Mouse (Mus musculus) kidney, postnatal 0 days (tissue): ENCODE measurements around the gene Ccdc65. TPM values are rescaled to one million over a fixed set of nuclear protein-coding genes. Genes with fewer than 3 reads are reported as not detected.
A peak's percentile ranks its signal among the peaks of the same experiment; 100 is the strongest.

Experiments used
- ATAC-seq: fragments of 200-750 bp; cut with Nextera tagmentation; replicated peaks from 2 replicates; pipeline ENCODE4 v1.8.0; 2017; ENCODE audit warnings: low read depth, moderate number of reproducible peaks, moderate TSS enrichment, moderate library complexity; ENCODE audit not compliant: low FRiP score
- DNase-seq: peaks from one replicate; pipeline ENCODE4 v3.0.0-alpha.2; 2016; ENCODE audit warnings: low spot score
- H3K27ac ChIP-seq: fragments of 300-500 bp; sonication (generic); 2 replicates; pipeline ENCODE4 v1.5.1; 2014; ENCODE audit warnings: mild to moderate bottlenecking
- H3K27me3 ChIP-seq: fragments of 300-500 bp; sonication (generic); 2 replicates; pipeline ENCODE4 v1.6.1; 2014; ENCODE audit warnings: low read length, mixed read lengths; ENCODE audit not compliant: insufficient read depth
- H3K36me3 ChIP-seq: fragments of 300-500 bp; sonication (generic); 2 replicates; pipeline ENCODE4 v1.6.1; 2014; ENCODE audit warnings: low read length, mixed read lengths; ENCODE audit not compliant: insufficient read depth
- H3K4me1 ChIP-seq: fragments of 300-500 bp; sonication (generic); replicated peaks from 2 replicates; pipeline ENCODE4 v1.6.1; 2014; ENCODE audit warnings: antibody characterized with exemption, low read length, mixed read lengths; ENCODE audit not compliant: insufficient read depth
- H3K4me2 ChIP-seq: fragments of 300-500 bp; sonication (generic); 2 replicates; pipeline ENCODE4 v1.6.1; 2014; ENCODE audit warnings: mild to moderate bottlenecking, low read length, moderate library complexity, mixed read lengths
- H3K4me3 ChIP-seq: fragments of 300-500 bp; sonication (generic); replicated peaks from 2 replicates; pipeline ENCODE4 v1.5.1; 2014; ENCODE audit warnings: low read depth, low read length
- H3K9ac ChIP-seq: fragments of 300-500 bp; sonication (generic); 2 replicates; pipeline ENCODE4 v1.6.1; 2014; ENCODE audit warnings: low read depth, low read length
- H3K9me3 ChIP-seq: fragments of 300-500 bp; sonication (generic); replicated peaks from 2 replicates; pipeline ENCODE4 v1.6.1; 2016; ENCODE audit warnings: low read length, inconsistent platforms, mixed read lengths
- CTCF ChIP-seq: IDR thresholded peaks from 2 replicates; pipeline ENCODE4 v1.5.1; 2016; ENCODE audit warnings: antibody characterized with exemption, low read depth, mild to moderate bottlenecking, moderate library complexity
- WGBS: fragments of 180-500 bp; shearing (Covaris S2); extraction: QIAGEN DNeasy Blood & Tissue Kit; methylation state at CpG from one replicate; pipeline ENCODE4 v1.1.7; 2014; 5-methylcytosine and 5-hydroxymethylcytosine counted together
- polyA plus RNA-seq: library from polyadenylated mRNA; unstranded; fragments of >200 nt; fragmentation: Nextera tagmentation; extraction: Ambion mirVana; gene quantifications from 2 replicates; pipeline ENCODE4 v1.2.1, GENCODE M21; 2015

Gene Ccdc65
- polyA plus RNA-seq, 1 experiment from 2014 or later: 0.74 TPM

- TF ChIP-seq CTCF: no peak
- Histone ChIP-seq H3K36me3 (no peaks in the 10 kb centered on the region), H3K4me1 (peaks cover 10% of the 10 kb centered on the region; the same call in 1 of the 2 replicates), H3K9me3 (no peaks in the 10 kb centered on the region), H3K4me2 (peak overlapping the region; percentile 68), H3K27ac (no peak overlapping the region), H3K27me3 (peaks cover 52% of the 10 kb centered on the region), H3K4me3 (peak overlapping the region; percentile 29), H3K9ac (peak overlapping the region; percentile 50)
- ATAC-seq (no peak), DNase-seq (peak; percentile 37)
- 2% methylated on average over 36 of the region's 36 CpGs for WGBS
Measured at GRCm38 (mm10) chr15:98772511-98773211, 64.7 kb downstream of the Ccdc65 start.

Other genes with a start within 250 kb of the Ccdc65 start
- gene OR5BS1P, start 238.3 kb upstream of the Ccdc65 start, polyA plus RNA-seq: not detected in 2 replicates
- gene Lalba, start 225.5 kb upstream of the Ccdc65 start, polyA plus RNA-seq: 0.24 and 0.30 TPM in 2 replicates
- not detected in 2 replicates for gene Olfr279, start 215.8 kb upstream of the Ccdc65 start, polyA plus RNA-seq
- 87.1 and 96.3 TPM in 2 replicates for gene Kansl2, start 173.9 kb upstream of the Ccdc65 start, polyA plus RNA-seq
- 42.3 and 46.2 TPM in 2 replicates for gene Ccnt1, start 137.3 kb upstream of the Ccdc65 start, polyA plus RNA-seq
- gene 4930415O20Rik, start 137.2 kb upstream of the Ccdc65 start, polyA plus RNA-seq: 0.30 and 0.62 TPM in 2 replicates
- gene Adcy6, start 98.1 kb upstream of the Ccdc65 start, polyA plus RNA-seq: 16.8 and 17.0 TPM in 2 replicates
- gene Cacnb3, start 77.4 kb upstream of the Ccdc65 start, polyA plus RNA-seq: 19.8 and 22.4 TPM in 2 replicates
- 14.6 and 17.6 TPM in 2 replicates for gene Ddx23, start 45.3 kb upstream of the Ccdc65 start, polyA plus RNA-seq
- gene Rnd1, start 30.7 kb upstream of the Ccdc65 start, polyA plus RNA-seq: 0.50 and 0.66 TPM in 2 replicates
- 34.4 and 34.6 TPM in 2 replicates for gene Fkbp11, start 20.0 kb downstream of the Ccdc65 start, polyA plus RNA-seq
- gene Arf3, start 55.0 kb downstream of the Ccdc65 start, polyA plus RNA-seq: 39.0 and 39.6 TPM in 2 replicates
- not detected in 2 replicates for gene Wnt10b, start 69.9 kb downstream of the Ccdc65 start, polyA plus RNA-seq
- gene Wnt1, start 81.7 kb downstream of the Ccdc65 start, polyA plus RNA-seq: not detected in 2 replicates
- gene Ddn, start 101.3 kb downstream of the Ccdc65 start, polyA plus RNA-seq: 4.4 and 6.1 TPM in 2 replicates
- 83.1 and 94.5 TPM in 2 replicates for gene Prkag1, start 123.3 kb downstream of the Ccdc65 start, polyA plus RNA-seq
- gene Kmt2d, start 163.0 kb downstream of the Ccdc65 start, polyA plus RNA-seq: 6.4 and 8.3 TPM in 2 replicates
- gene Rhebl1, start 186.3 kb downstream of the Ccdc65 start, polyA plus RNA-seq: 15.4 and 15.7 TPM in 2 replicates
- gene Dhh, start 190.3 kb downstream of the Ccdc65 start, polyA plus RNA-seq: 2.6 and 2.9 TPM in 2 replicates
- 11.6 and 13.0 TPM in 2 replicates for gene Lmbr1l, start 210.0 kb downstream of the Ccdc65 start, polyA plus RNA-seq
- 903 and 1,010 TPM in 2 replicates for gene Tuba1b, start 226.4 kb downstream of the Ccdc65 start, polyA plus RNA-seq
- not detected in 2 replicates for gene Gm49450, start 245.3 kb downstream of the Ccdc65 start, polyA plus RNA-seq
- gene Tuba1a, start 245.5 kb downstream of the Ccdc65 start, polyA plus RNA-seq: 460 and 537 TPM in 2 replicates